ENCODE assay signal across 20 mouse cellular contexts in the genomic region with DNA sequence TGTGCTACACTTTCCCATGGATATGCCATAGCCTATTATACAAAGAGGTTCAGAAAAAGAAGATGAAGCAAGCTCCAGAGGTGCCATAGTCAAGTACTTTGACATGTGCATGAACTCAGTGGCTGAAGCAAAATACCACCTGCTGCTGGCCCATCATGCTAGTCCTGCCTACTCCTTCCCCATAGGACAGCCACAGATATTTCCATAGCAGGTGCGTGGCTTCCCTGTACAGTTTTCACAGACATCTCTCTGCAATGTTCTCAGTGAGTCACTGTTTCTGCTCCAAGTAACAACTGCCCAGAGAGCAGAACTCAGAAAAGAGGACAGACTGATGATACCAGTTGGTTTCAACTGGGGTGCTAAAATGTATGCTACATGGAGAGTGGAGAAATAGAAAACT.
"Had no signal": no experiment of that assay in that cellular context is flagged by ENCODE, and none has a peak within 500 bp of the region (broad histone marks: within the 10 kb centered on the region; RNA-seq: fewer than 3 reads in every experiment).

No protein-coding gene starts in this region.

- DNase-seq: lung, adult 2 months; lung, postnatal 14 days; lung, postnatal 36 days; retina, postnatal 1 day; right cerebral cortex, adult 18-20 months; right cerebral cortex, postnatal 25 days; right cerebral cortex, postnatal 4 days; spleen, adult 18-20 months; thymus, adult 18-20 months; thymus, postnatal 14 days; thymus, postnatal 36 days had no signal

- H3K27me3 ChIP-seq: lung, embryonic 15.5 days; midbrain, embryonic 13.5 days; midbrain, embryonic 15.5 days; neural tube, embryonic 13.5 days; neural tube, embryonic 15.5 days had no signal

- H3K36me3 ChIP-seq: lung, embryonic 15.5 days; midbrain, embryonic 13.5 days; midbrain, embryonic 15.5 days; neural tube, embryonic 13.5 days; neural tube, embryonic 15.5 days had no signal

- H3K9ac ChIP-seq: lung, embryonic 15.5 days; midbrain, embryonic 13.5 days; midbrain, embryonic 15.5 days; neural tube, embryonic 13.5 days; neural tube, embryonic 15.5 days had no signal

- H3K4me1 ChIP-seq: midbrain, embryonic 15.5 days had no signal

- H3K4me2 ChIP-seq: lung, embryonic 15.5 days; midbrain, embryonic 11.5 days; midbrain, embryonic 13.5 days; midbrain, embryonic 15.5 days; neural tube, embryonic 13.5 days; neural tube, embryonic 15.5 days had no signal

- H3K9me3 ChIP-seq: lung, embryonic 15.5 days; megakaryocyte, embryonic 14.5 days; midbrain, embryonic 13.5 days; midbrain, embryonic 15.5 days; neural tube, embryonic 13.5 days; neural tube, embryonic 15.5 days had no signal

- ATAC-seq: lung, postnatal 0 days; midbrain, embryonic 13.5 days; midbrain, embryonic 15.5 days had no signal

- H3K4me3 ChIP-seq: lung, embryonic 15.5 days; megakaryocyte, embryonic 14.5 days; midbrain, embryonic 13.5 days; midbrain, embryonic 15.5 days; neural tube, embryonic 13.5 days; neural tube, embryonic 15.5 days had no signal

- H3K27ac ChIP-seq: lung, embryonic 15.5 days; macrophage; midbrain, embryonic 13.5 days; midbrain, embryonic 15.5 days; neural tube, embryonic 13.5 days; neural tube, embryonic 15.5 days had no signal
